Mouse (Mus musculus) kidney, postnatal 0 days (tissue): Measurements from ENCODE around the gene Sccpdh. TPM values are rescaled to one million over a fixed set of nuclear protein-coding genes. Genes with fewer than 3 reads are reported as not detected.

Experiments
- ATAC-seq: fragments of 200-750 bp; cut with Nextera tagmentation; replicated peaks from 2 replicates; pipeline ENCODE4 v1.8.0; 2017; ENCODE audit warnings: low read depth, moderate number of reproducible peaks, moderate TSS enrichment, moderate library complexity; ENCODE audit not compliant: low FRiP score
- DNase-seq: peaks from one replicate; pipeline ENCODE4 v3.0.0-alpha.2; 2016; ENCODE audit warnings: low spot score
- H3K27ac ChIP-seq: fragments of 300-500 bp; sonication (generic); 2 replicates; pipeline ENCODE4 v1.5.1; 2014; ENCODE audit warnings: mild to moderate bottlenecking
- H3K27me3 ChIP-seq: fragments of 300-500 bp; sonication (generic); 2 replicates; pipeline ENCODE4 v1.6.1; 2014; ENCODE audit warnings: low read length, mixed read lengths; ENCODE audit not compliant: insufficient read depth
- H3K36me3 ChIP-seq: fragments of 300-500 bp; sonication (generic); 2 replicates; pipeline ENCODE4 v1.6.1; 2014; ENCODE audit warnings: low read length, mixed read lengths; ENCODE audit not compliant: insufficient read depth
- H3K4me1 ChIP-seq: fragments of 300-500 bp; sonication (generic); replicated peaks from 2 replicates; pipeline ENCODE4 v1.6.1; 2014; ENCODE audit warnings: antibody characterized with exemption, low read length, mixed read lengths; ENCODE audit not compliant: insufficient read depth
- H3K4me2 ChIP-seq: fragments of 300-500 bp; sonication (generic); 2 replicates; pipeline ENCODE4 v1.6.1; 2014; ENCODE audit warnings: mild to moderate bottlenecking, low read length, moderate library complexity, mixed read lengths
- H3K4me3 ChIP-seq: fragments of 300-500 bp; sonication (generic); replicated peaks from 2 replicates; pipeline ENCODE4 v1.5.1; 2014; ENCODE audit warnings: low read depth, low read length
- H3K9ac ChIP-seq: fragments of 300-500 bp; sonication (generic); 2 replicates; pipeline ENCODE4 v1.6.1; 2014; ENCODE audit warnings: low read depth, low read length
- H3K9me3 ChIP-seq: fragments of 300-500 bp; sonication (generic); replicated peaks from 2 replicates; pipeline ENCODE4 v1.6.1; 2016; ENCODE audit warnings: low read length, inconsistent platforms, mixed read lengths
- CTCF ChIP-seq: IDR thresholded peaks from 2 replicates; pipeline ENCODE4 v1.5.1; 2016; ENCODE audit warnings: antibody characterized with exemption, low read depth, mild to moderate bottlenecking, moderate library complexity
- WGBS: fragments of 180-500 bp; shearing (Covaris S2); extraction: QIAGEN DNeasy Blood & Tissue Kit; methylation state at CpG from one replicate; pipeline ENCODE4 v1.1.7; 2014; 5-methylcytosine and 5-hydroxymethylcytosine counted together
- polyA plus RNA-seq: library from polyadenylated mRNA; unstranded; fragments of >200 nt; fragmentation: Nextera tagmentation; extraction: Ambion mirVana; gene quantifications from 2 replicates; pipeline ENCODE4 v1.2.1, GENCODE M21; 2015

Sccpdh gene
- polyA plus RNA-seq, 1 experiment from 2014 or later = 71.9 TPM

GRCm38 (mm10) chr1:179664309-179664930 is 3.6 kb upstream of the Sccpdh start:
- DNase-seq = peak; percentile 11
- no peak overlapping the region for H3K27ac ChIP-seq
- WGBS = 52% methylated on average over 4 of the region's 4 CpGs

GRCm38 (mm10) chr1:179666971-179667370 is 1.0 kb upstream of the Sccpdh start:
- no peaks in the 10 kb centered on the region for H3K9me3 ChIP-seq
- H3K9ac ChIP-seq = no peak overlapping the region
- peaks cover 6% of the 10 kb centered on the region; the same call in 1 of the 2 replicates for H3K4me1 ChIP-seq
- DNase-seq (no peak), ATAC-seq (no peak)
- WGBS = 71% methylated on average over 2 of the region's 2 CpGs
- H3K4me2 ChIP-seq = no peak overlapping the region
- H3K4me3 ChIP-seq = no peak overlapping the region
- no peak overlapping the region for H3K27ac ChIP-seq
- no peak for TF ChIP-seq CTCF
- no peaks in the 10 kb centered on the region for H3K27me3 ChIP-seq
- H3K36me3 ChIP-seq = peaks cover 8% of the 10 kb centered on the region; the same call in 1 of the 2 replicates

More at GRCm38 (mm10) chr1:179664309-179664930, 3.6 kb upstream of the Sccpdh start:
- no peaks in the 10 kb centered on the region for H3K27me3 ChIP-seq
- no peak for ATAC-seq
- no peaks in the 10 kb centered on the region for H3K9me3 ChIP-seq
- no peak overlapping the region for H3K9ac ChIP-seq
- no peaks in the 10 kb centered on the region for H3K36me3 ChIP-seq
- peaks cover 4% of the 10 kb centered on the region; the same call in 1 of the 2 replicates for H3K4me1 ChIP-seq
- H3K4me3 ChIP-seq = no peak overlapping the region
- TF ChIP-seq CTCF = no peak
- H3K4me2 ChIP-seq = no peak overlapping the region

- H3K27ac ChIP-seq = peak overlapping the region; percentile 63
Observed at GRCm38 (mm10) chr1:179667450-179667849, 560 bp upstream of the Sccpdh start.

DNA sequence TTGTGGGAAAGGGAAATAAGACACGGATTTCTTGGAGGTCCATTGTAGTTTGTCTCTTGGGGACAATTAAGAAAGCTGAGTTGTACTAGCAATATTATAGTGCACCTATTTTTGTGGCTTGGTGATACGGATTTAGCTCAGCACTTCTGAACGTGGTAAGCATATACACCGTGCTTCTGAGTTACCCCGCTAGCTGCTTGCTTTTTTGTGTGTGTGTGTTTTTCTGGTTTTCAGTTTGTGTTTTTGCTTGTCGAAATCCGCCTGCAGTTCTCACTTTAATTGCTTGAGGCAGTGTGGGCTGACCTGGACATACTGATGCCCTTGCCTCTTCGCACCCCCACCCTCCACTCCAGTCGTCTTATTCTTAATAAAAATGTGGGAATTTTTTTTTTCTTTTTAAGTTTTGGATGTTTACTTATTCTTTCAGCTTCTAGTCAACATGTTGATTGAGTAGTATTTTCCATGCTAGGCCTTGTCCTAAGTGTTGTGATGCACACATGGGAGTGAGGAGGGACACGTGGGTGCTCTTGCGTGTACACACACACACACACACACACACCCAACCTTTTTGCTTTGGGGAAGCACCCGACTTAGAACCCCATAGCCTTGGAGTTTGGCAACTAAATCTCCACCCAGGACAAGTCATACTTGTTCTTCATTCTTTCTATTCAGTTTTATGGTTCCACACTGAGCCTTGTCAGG is 977 bp downstream of the Sccpdh start:
- peak; percentile 36; the same call in 1 of the 2 replicates for TF ChIP-seq CTCF
- Histone ChIP-seq H3K27ac (peak overlapping the region; percentile 63; the same call in 1 of the 2 replicates), H3K27me3 (no peaks in the 10 kb centered on the region), H3K4me2 (peak overlapping the region; percentile 74), H3K9ac (peak overlapping the region; percentile 72), H3K4me1 (peaks cover 6% of the 10 kb centered on the region; the same call in 1 of the 2 replicates), H3K36me3 (peaks cover 19% of the 10 kb centered on the region; the same call in 1 of the 2 replicates), H3K4me3 (peak overlapping the region; percentile 74), H3K9me3 (no peaks in the 10 kb centered on the region)
- no peak for ATAC-seq
- DNase-seq = peak; percentile 64
- WGBS = 13% methylated on average over 12 of the region's 12 CpGs

More at GRCm38 (mm10) chr1:179667450-179667849, 560 bp upstream of the Sccpdh start:
- Histone ChIP-seq H3K4me1 (peaks cover 6% of the 10 kb centered on the region; the same call in 1 of the 2 replicates), H3K4me2 (peak overlapping the region; percentile 74), H3K4me3 (peak overlapping the region; percentile 74), H3K9me3 (no peaks in the 10 kb centered on the region), H3K27me3 (no peaks in the 10 kb centered on the region), H3K9ac (peak overlapping the region; percentile 72), H3K36me3 (peaks cover 11% of the 10 kb centered on the region; the same call in 1 of the 2 replicates)
- ATAC-seq (no peak), DNase-seq (peak; percentile 35)
- no peak for TF ChIP-seq CTCF
- 5% methylated on average over 7 of the region's 7 CpGs for WGBS

DNA sequence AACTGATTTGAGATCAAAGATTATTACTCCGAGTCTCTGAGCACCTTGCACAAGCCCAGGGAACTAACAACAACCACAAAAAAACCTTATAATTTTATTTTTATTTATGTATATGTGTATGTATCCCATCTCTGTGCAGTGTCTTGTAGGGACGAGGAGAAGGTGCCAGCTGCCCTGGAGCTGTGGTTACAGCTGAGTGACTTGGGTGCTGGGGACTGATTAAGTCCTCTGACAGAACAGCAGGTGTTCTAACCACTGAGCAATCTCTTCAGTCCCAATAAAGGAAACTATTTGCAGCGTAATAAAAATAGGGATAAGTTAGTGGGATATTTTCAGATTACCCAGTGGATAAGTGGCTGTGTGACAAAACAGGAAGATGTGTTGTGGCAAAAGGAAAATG is 6.3 kb downstream of the Sccpdh start:
- no peak overlapping the region for H3K4me3 ChIP-seq
- H3K4me2 ChIP-seq = no peak overlapping the region
- no peak overlapping the region for H3K27ac ChIP-seq
- ATAC-seq = no peak
- H3K4me1 ChIP-seq = peaks cover 3% of the 10 kb centered on the region; the same call in 1 of the 2 replicates
- no peak for TF ChIP-seq CTCF
- no peaks in the 10 kb centered on the region for H3K9me3 ChIP-seq
- DNase-seq = no peak
- WGBS = 87% methylated on average over 3 of the region's 3 CpGs
- H3K27me3 ChIP-seq = no peaks in the 10 kb centered on the region
- peaks cover 35% of the 10 kb centered on the region; the same call in 1 of the 2 replicates for H3K36me3 ChIP-seq
- no peak overlapping the region for H3K9ac ChIP-seq

- ATAC-seq = no peak
- WGBS = 90% methylated on average over 2 of the region's 2 CpGs
- peaks cover 39% of the 10 kb centered on the region; the same call in 1 of the 2 replicates for H3K36me3 ChIP-seq
Observed at GRCm38 (mm10) chr1:179677031-179677430, 9.0 kb downstream of the Sccpdh start.

More at GRCm38 (mm10) chr1:179677031-179677430, 9.0 kb downstream of the Sccpdh start:
- no peaks in the 10 kb centered on the region for H3K27me3 ChIP-seq
- H3K27ac ChIP-seq = no peak overlapping the region
- no peak for DNase-seq
- H3K9ac ChIP-seq = no peak overlapping the region
- H3K4me3 ChIP-seq = no peak overlapping the region
- no peak for TF ChIP-seq CTCF
- H3K4me2 ChIP-seq = no peak overlapping the region
- H3K4me1 ChIP-seq = no peaks in the 10 kb centered on the region
- no peaks in the 10 kb centered on the region for H3K9me3 ChIP-seq
